ENCODE assay signal across 24 mouse cellular contexts in the genomic region with DNA sequence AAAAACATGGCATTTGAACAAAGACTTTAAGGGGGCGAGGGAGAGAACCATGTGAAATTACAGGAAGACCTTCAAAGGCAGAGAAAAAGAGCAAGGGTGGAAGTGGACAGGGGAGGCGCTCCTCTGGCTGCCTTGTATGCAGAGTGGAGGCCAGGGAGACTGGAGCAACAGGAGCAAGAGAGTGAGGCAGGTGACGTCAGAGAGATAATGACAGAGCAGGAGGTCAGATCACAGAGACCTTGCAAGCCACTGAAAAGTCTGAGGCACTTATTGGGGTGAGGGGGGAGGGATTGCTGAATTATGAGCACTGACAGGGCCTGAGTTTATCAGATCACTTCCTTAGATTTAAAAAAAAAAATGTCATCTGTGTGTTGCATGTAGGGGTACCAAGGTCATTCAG.
"Had no signal": no experiment of that assay in that cellular context is flagged by ENCODE, and none has a peak within 500 bp of the region (broad histone marks: within the 10 kb centered on the region; RNA-seq: fewer than 3 reads in every experiment).

No protein-coding gene starts in this region.

- H3K9me3 ChIP-seq: limb, embryonic 10.5 days; limb, embryonic 13.5 days; liver, embryonic 12.5 days; liver, embryonic 15.5 days; lung, embryonic 15.5 days; megakaryocyte, embryonic 14.5 days; midbrain, embryonic 10.5 days; midbrain, embryonic 13.5 days; neural tube, embryonic 13.5 days; stomach, embryonic 15.5 days had no signal

- H3K4me3 ChIP-seq: limb, embryonic 10.5 days; limb, embryonic 13.5 days; liver, embryonic 12.5 days; liver, embryonic 15.5 days; lung, embryonic 15.5 days; megakaryocyte, embryonic 14.5 days; midbrain, embryonic 10.5 days; midbrain, embryonic 13.5 days; myocyte; neural tube, embryonic 13.5 days; stomach, embryonic 15.5 days had no signal

- H3K27ac ChIP-seq: limb, embryonic 10.5 days; limb, embryonic 13.5 days; liver, embryonic 12.5 days; liver, embryonic 15.5 days; lung, embryonic 15.5 days; midbrain, embryonic 10.5 days; midbrain, embryonic 13.5 days; neural tube, embryonic 13.5 days; stomach, embryonic 15.5 days had no signal

- H3K36me3 ChIP-seq: limb, embryonic 10.5 days; limb, embryonic 13.5 days; liver, embryonic 12.5 days; liver, embryonic 15.5 days; lung, embryonic 15.5 days; midbrain, embryonic 10.5 days; midbrain, embryonic 13.5 days; neural tube, embryonic 13.5 days; stomach, embryonic 15.5 days had no signal

- H3K4me1 ChIP-seq: limb, embryonic 10.5 days; limb, embryonic 13.5 days; liver, embryonic 12.5 days; liver, embryonic 15.5 days; lung, embryonic 15.5 days; megakaryocyte, embryonic 14.5 days; midbrain, embryonic 10.5 days; stomach, embryonic 15.5 days had no signal

- DNase-seq: kidney, adult 9 months; kidney, postnatal 14 days; kidney, postnatal 4 days; liver; lung, adult 18-20 months; lung, postnatal 10 days; lung, postnatal 36 days; retina, postnatal 1 day; right cerebral cortex, postnatal 25 days; spleen, adult 18-20 months; thymus, adult 18-20 months; thymus, postnatal 14 days; thymus, postnatal 4 days had no signal

- H3K27me3 ChIP-seq: liver, embryonic 15.5 days; stomach, embryonic 15.5 days had no signal
